Mouse (Mus musculus) CD4-positive, CD25-positive, alpha-beta regulatory T cell, adult 4 months (primary cell): ENCODE data around the gene Gm45021. TPM values are rescaled to one million over a fixed set of nuclear protein-coding genes. Genes with fewer than 3 reads are reported as not detected.
"Not testable (repeated sequence)": the region's sequence is repeated elsewhere in the genome, so short reads cannot be mapped to it uniquely, and the experiment has no call there.

Experiments used
- ATAC-seq: one replicate; pipeline ENCODE4 v1.8.0; 2017
- polyA plus RNA-seq, 2 experiments: library from polyadenylated mRNA; unstranded; fragments of 100-300 nt; shearing (Covaris generic); gene quantifications; one replicate each; pipeline ENCODE4 v1.2.1; 2017

The Gm45021 gene
- polyA plus RNA-seq, 2 experiments from 2014 or later: not detected

DNA sequence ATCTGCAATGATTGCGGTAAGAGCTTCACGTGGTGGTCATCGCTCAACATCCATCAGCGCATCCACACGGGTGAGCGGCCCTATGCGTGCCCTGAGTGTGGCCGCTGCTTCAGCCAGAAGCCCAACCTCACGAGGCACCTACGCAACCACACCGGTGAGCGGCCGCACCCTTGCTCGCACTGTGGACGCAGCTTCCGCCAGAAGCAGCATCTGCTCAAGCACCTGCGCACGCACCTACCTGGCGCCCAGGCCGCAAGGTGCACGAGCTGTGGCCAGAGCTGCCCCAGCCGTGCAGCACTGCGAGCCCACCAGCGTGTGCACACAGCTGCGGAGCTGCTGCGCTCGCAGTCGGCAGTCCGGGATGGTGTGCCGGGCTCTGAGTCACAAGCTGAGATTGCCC, 30.6 kb downstream of the Gm45021 start:
- ATAC-seq: no peak

DNA sequence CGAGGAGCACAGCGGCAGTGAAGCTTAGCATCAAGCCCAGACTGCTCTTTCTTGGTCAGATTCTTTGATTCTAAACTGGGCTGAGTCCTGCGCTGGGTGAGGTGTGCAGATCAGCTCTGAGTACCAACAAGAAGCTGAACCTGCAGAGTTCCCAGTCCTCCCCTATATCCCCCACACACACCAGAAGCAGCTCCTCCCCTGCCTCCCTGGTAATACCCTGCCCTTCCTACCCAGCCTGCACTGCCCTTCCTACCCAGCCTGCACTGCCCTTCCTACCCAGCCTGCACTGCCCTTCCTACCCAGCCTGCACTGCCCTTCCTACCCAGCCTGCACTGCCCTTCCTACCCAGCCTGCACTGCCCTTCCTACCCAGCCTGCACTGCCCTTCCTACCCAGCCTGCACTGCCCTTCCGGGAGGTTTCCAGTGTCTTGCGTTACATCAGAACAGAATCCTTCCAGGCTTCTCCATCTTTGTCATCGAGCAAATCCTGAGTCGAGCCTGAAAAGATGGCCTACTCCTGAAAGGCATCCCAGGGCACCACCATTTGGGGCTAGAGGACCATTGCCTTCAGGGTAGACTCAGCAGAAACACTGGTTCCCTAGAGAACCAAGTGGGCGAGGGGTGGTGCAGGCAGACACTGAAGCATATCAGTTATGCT, 32.9 kb downstream of the Gm45021 start:
- not testable (repeated sequence) for ATAC-seq

DNA sequence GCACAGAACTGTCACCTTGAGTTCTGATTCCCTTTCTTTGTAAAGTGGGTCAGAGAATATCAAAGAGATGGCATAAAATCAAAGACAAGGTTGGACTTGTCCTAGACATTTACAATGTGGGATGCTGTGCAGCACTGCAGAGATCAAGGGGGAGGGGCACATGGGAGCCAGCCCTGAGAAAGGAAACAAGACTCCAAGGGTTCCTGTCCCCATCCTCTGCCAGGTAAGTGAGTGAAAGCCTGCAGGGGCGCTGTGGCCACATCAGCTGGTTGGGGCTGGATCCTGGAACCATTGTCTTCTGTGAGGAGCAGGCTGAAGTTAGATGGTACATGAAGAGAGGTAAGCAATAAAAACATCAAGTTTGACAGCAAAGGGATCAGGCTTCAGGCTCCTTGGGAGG, 34.0 kb downstream of the Gm45021 start:
- no peak for ATAC-seq

DNA sequence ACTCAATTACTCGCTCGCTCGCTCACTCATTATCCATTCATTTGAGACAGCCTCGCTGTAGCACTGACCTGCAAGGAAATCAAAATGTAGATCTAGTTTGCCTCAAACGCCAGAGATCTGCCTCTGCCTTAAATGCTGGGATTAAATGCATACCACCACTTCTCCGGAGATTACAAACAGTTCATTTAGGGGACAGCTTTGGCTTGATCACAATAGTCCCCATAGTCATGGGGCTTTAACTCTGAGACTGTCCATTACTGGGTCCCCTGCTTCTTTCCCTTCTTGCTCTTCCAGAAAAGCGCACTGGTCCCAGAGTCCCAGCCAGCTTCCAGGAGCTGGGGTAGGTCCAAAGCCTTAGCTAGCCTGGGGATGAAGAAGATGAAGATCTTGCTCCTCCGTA, 37.1 kb downstream of the Gm45021 start, which contains the start of gene AI854703:
Gene AI854703 (plus strand): TSS at position 301 of the 400 bp plus-strand sequence.
- no peak for ATAC-seq

DNA sequence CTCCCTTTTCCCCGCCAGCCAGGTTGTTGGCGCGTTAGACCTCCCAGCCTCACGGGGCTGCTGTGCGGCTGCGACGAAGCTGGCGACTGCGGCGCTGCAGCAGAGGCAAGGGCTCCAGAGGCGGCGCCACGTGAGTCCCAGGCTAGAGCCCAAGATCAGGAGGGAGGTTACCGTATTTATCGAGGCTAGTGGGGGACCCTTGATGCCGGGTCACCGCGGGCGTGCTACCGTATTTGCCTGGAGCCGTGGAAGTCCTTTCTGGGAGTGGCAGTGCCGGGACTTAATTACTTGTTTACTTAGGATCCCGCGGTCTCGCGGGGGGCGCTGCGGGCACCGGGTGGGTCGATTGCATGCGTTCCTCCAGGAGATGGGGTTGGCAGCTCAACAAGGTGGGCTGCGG, 37.6 kb downstream of the Gm45021 start:
- ATAC-seq: peak; percentile 53

DNA sequence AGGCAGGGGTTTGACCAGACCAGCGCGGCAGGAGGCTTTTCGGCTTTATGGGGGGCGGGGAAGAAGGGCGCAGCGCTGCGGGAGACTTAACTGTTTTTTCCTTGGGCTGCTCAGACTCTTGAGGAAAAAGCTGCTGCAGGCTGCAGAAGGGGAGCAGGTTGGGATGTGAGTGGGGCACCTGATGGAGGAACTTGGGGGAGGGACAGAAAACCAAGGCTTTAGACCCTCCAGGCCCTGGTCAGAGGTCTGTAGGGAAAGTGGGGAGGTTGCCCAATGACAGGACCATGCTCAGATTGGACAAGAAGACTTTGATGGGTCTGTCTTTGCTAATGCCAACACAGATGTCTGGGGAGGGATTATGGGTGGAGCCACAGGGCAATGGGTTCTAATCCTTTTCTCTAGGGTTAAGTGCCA, 38.1 kb downstream of the Gm45021 start:
- no peak for ATAC-seq

DNA sequence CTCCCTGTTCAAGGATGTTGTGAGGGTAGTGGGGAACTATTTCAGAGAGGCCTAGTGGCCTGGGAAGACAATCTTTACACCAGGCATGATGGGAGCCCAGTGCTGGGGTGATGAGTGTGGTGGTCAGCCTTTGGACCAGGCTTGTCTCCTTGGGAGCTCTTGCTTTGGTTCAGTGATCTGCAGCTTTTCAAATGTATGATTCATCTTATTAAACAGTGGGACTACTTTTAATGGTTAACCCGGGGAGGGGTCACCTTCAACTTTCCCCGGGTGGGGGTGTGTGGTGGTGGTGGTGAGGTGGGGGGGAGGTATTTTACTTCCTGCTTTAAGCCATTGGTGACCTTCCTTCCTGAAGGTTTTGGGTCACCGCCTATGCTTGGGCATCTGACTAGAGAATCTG, 39.0 kb downstream of the Gm45021 start:
- ATAC-seq: no peak

DNA sequence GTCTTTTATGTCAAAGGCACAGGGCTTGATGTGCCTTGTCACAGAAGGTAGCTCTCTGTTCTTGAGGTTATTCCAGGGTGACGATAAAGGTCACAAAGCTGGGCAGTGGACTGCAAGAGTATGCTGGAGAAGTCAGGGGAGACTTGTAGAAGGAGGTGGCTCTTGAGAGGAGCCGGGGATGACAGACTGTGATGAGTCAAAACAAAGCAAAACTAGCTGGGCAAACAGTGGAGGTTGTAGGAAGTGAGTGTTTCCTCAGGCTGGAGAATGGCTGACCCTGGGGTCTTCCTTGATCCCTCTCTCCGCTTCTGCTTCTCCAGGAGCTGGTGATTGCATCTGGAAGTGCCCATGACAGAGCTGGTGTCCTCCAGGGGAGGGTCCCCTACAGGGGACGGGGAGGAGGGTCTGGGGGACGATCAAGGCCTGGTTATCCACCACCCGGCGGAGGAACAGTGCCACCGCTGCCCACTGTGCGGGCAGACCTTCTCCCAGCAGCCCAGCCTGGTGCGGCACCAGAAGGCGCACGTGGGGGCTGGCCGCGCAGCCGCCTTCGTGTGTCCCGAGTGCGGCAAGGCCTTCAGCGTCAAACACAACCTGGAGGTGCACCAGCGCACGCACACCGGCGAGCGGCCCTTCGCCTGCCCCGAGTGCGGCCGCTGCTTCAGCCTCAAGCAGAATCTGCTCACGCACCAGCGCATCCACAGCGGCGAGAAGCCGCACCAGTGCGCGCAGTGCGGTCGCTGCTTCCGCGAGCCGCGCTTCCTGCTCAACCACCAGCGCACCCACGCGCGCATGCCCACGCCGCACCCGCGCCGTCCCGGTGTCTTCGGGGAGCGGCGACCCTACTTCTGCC, 39.6 kb downstream of the Gm45021 start:
- peak; percentile 79 for ATAC-seq

DNA sequence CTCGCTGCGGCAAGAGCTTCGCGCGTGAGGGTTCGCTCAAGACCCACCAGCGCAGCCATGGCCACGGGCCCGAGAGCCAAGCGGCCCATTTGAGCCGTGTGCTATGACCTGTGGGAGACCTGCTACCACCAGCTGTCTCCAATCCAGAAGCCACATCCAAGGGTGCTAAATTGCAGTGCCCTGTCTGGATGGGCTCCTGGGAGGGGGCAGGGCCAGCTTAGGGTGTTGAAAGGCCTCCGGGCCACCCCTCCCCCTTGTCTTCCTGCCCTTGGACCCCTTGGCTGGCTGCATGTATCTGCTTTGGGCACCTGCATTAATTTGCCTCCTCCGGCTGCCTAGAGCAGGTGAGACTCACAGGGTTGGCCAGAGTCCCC, 40.2 kb downstream of the Gm45021 start:
- no peak for ATAC-seq

DNA sequence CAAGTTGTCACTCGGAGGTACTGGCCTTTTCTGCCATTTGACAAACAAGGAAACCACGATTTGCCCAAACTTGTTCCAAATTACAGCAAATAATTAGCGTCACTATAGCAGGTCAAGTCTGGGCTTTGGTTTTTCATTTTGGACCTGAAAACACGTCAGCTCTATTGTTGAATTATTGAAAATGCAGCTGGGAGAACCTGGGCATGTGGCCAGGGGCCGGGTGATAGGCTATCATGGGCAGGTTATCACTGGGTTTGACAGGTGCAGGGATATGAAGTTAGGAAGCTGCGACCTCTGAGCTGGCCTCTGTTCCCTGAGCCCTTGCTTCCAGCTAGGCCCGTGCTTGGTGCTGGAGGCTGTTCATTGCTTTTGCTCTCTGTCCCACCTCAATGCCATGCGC, 41.4 kb downstream of the Gm45021 start:
- ATAC-seq: no peak

DNA sequence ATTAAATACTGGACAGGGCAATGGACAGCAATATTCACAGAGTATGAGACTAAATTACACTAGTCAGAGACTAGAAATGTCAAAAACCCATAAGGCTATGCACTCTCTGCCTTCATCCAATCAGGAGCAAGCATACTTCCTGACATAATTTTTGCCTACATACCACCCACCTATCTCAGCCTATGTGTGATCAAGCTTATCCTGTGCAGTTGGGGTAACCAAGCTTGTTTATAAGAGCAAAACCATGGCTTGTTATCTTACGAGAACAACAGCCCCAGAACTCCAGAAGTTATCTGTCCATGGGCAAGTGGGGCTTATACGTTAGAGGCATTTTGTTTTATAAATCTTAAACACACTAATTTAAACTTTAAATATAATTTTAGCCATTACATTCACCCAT, 45.7 kb downstream of the Gm45021 start:
- ATAC-seq: no peak

DNA sequence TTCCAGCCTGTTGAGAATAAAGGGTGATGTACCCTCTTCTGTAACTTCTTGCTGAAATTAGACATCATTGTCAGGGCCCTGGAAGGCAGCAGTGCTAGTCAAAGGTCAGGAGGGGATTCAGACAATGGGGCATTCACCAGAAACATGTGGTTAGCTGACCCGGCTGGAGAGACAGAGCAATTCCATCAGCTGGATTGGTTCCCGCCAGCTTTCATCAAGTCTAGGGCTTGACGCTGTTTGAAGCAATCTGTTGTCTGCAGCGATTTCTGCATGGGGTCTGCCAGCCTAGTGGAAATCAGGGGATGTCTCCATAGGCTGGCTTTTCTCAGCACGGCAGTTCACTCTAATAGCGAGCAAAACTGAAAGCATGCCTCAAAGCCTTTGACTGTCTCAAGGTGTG, 47.1 kb downstream of the Gm45021 start:
- ATAC-seq: no peak

DNA sequence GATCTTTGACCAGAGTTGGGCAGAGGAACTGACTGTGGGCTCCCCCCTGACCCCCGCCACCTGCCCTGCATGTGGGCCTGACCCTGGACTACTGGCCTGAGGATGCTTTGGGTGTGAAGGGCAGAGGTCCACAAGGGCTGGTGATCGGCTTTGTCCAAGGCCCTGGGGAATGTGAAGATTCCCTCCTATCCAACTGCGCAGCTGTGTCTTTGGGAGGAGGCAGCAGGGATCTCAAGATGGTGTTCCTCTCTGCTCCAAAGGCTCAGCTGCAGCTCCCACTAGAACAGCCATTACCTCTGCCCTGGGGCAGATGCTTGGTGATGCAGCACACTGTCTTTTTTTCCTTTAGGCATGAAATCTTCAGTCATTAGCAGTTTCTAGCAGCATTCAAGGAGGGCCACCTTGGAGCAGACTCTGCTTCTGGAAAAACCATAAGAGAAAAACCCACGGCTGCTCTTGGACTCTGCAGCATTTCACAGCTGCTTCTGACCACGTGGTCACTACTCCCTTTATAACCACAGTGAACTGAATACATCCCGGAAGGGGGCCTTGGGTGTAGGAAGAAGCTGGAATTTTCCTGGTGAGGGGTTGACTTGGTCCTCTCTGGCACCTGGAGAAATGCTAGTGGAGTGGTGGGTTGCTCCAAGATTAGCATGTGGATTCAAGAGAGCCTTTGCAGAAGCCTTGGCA, 48.5 kb downstream of the Gm45021 start:
- no peak for ATAC-seq

DNA sequence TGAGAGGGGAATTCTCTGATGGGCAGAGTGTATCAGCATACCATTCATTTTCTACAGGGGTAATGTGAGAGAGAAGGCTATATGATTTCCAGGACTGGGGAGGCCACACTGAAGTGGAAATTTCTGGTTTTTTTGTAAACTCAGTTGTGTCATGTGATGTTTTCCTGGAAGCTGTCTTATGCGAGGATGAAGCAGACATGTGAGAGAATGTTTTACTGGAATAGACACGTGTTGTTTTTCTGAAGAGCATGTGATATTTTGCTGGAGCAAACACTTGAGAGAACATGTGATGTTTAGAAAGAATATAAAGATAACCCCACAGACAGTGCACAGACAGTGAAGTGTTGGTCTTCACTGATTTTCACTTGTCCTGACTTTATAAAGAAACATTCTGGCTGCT, 49.1 kb downstream of the Gm45021 start:
- ATAC-seq: no peak

DNA sequence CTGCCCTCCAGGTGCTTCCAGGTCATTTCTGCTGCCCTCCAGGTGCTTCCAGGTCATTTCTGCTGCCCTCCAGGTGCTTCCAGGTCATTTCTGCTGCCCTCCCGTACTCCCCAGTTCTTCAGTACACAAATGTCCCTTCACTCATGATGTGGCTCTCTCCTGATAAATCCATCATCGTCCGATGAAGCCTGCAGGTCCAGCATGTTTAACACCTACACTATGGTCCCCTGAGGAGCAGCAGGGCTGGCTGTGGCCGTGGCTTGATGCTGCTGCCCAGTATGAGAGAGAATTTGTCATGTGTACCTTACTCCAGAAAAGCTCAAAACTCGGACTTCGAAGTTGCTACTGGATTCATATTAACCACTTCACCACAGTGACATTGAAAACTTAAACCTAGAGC, 52.0 kb downstream of the Gm45021 start:
- no peak for ATAC-seq

DNA sequence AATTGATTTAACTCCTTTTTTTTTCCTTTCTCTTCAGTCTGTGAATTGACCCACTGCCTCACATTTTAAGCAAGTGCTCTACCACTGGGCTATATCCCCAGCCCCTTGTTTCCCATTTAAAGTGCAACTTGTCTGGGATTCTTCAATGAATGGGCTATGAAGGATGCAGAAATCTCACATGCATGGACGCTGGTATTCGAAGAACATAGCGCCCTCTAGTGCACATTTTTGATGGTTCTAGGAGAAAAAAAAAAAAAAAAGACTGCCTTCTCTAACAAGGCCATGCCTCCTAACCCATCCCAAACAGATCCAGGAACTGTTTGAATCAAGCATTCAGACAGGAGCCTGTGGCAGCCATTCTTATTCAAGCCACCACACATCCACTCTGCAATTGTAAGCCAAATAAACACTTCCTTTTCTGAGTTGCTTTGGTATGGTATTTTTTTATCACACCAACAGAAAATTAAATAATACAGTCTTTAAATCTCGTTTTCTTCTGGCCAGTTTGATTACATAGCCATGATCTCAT, 53.4 kb downstream of the Gm45021 start:
- no peak for ATAC-seq

DNA sequence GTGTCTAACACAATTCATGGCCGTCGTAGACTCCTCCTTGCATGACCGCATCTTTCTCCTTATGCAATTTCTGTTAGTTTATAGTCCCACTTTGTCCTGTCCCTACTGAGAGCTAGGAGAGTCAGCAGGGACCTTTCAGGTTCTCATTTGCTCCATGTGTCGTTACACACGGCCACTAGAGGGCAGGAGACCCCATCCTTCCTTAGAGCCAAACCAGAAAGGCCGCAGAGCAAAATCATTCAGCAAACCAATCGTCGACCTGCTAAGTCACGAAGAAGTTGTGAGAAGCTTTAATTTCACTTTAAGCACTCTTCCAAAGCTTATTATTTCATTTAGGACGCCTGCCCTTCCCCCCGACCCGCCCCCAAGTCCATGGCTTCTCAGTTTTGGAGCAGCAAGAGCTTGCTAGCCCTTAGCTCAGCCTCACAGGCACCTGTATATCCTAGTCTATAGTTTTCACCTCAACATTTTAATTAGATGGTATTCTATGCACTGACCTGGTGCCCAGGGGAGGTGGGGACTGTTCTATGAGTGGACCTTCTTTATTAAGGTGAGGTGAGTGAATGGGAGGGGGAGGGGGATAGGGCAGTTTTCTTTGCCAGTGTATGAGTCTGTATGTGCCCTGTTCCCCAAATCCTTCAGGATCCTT, 56.4 kb downstream of the Gm45021 start:
- ATAC-seq: peak; percentile 56

DNA sequence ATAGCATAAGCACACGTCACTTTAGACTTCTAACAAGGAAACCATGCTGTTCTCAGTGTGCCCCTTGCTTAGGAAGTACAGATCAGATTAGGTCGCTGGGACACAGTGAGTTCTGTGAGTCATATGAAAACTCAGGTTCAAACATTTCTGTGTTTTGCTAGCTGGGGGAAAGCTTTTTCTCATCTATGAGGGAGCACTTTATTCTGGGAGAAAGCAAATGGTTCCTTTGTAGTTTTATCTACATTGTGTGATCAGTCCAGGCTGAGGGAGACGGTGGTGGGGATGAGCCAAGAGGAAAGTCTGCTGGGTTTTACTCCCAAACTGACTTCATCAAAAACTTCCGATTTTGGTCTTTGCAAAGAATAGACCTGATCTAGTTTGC, 56.9 kb downstream of the Gm45021 start:
- peak; percentile 10 for ATAC-seq

DNA sequence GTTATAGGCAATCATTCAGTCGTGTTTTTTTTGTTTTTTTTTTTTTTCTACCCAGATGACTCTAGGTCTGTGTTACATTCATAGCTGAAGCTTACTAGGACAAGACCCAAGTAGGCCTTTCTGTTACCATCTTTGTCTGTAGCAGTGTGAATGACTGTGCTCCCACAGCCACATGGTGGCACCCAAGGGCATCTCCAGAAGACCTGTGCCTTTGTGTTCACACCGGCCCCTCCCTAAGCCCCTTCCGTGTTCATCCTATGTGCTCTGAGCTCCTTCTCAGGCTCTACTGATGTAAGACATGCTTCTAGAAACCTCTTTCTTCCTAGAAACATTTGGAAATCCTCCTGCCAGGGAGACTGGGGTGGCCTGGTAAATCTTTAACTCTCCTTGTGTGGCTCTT, 57.6 kb downstream of the Gm45021 start, which contains the start of gene Gimap8:
Gene Gimap8 (plus strand): TSS at position 240 of the 400 bp plus-strand sequence.
- ATAC-seq: peak; percentile 89

DNA sequence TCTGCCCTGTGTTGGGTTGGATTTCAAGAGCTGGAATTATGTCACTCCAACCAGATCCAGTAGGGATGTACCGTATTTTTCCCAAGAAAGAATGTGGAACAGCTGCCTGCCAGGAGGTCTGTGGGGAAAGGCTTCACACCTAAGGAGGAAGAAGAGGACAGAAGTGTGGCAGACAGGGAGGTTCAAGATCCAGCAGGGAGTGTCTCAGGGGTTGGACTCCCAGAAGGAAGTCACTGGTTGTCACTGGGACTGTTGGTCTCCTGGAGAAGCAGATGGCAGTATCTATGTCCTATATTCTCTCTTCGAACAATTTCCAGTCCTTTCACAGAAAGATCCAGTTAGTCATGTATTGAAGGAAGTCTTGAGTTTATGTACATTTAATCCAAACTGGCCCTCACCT, 58.2 kb downstream of the Gm45021 start:
- no peak for ATAC-seq

DNA sequence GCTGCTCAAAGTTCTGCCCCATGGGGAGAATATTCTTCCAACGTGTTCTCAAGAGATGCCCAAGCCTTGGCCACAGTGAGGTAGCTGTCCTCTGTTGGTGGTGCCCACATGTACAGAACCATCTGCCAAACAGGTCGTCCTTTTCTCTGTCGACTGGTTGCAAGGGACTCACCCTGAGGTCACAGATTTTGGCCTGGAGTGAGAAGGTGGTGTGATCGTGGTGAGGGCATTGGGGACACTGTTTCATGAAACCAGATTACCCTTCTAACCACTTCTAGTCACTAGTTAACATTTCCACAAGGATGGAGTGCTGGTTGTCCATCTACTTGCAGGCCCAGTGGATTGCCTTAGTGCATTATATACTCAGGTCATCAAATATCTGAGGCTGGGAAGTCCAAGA, 59.4 kb downstream of the Gm45021 start:
- ATAC-seq: no peak

DNA sequence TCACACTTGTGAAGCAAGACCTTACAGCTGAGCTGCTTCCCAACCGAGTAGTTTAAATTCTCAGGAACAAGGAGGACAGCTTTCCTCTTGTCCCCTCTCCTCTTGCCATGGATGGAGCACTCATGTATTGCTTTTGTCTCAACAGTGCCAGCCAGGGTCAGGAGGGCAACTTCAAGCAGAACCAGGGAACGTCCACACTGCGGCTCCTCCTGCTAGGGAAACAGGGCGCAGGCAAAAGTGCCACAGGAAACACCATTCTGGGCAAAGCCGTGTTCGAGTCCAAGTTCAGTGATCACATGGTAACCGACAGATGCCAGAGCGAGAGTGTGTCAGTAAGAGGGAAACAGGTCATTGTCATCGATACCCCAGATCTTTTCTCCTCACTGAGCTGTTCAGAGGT, 60.6 kb downstream of the Gm45021 start:
- ATAC-seq: no peak

DNA sequence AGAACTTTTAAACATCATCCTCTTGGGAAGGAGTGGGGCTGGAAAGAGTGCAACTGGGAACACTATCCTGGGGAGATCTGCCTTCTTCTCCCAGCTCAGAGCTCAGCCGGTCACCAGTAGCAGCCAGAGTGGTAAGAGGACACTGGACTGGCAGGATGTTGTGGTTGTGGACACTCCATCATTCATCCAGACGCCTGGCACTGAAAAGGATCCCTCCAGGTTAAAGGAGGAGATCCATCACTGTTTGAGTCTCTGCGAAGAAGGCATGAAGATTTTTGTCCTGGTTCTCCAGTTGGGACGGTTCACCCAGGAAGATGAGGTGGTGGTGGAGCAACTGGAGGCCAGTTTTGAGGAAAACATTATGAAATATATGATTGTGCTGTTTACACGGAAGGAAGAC, 69.3 kb downstream of the Gm45021 start:
- no peak for ATAC-seq
